Mouse (Mus musculus) spleen, adult 2 months (tissue): ENCODE data around the gene Ddrgk1.

Source experiments
- CTCF ChIP-seq: fragments of 200-500 bp; IDR thresholded peaks from 2 replicates; pipeline ENCODE4 v1.5.1; 2011; ENCODE audit warnings: mild to moderate bottlenecking, inconsistent platforms; ENCODE audit not compliant: insufficient read depth, insufficient read length, insufficient replicate concordance; ENCODE audit errors: extremely low read depth
- POLR2A ChIP-seq: fragments of 200-500 bp; IDR thresholded peaks from 2 replicates; pipeline ENCODE4 v1.6.1; 2011; ENCODE audit warnings: low read depth, low read length, inconsistent platforms

GRCm38 (mm10) chr2:130653303-130653702 is 11.2 kb downstream of the Ddrgk1 start:
- TF ChIP-seq CTCF (no peak), POLR2A (no peak)
